Mouse (Mus musculus): ENCODE data around the gene Akap6. TPM values are rescaled to one million over a fixed set of nuclear protein-coding genes. Genes with fewer than 3 reads are reported as not detected.
A peak's percentile ranks its signal among the peaks of the same experiment; 100 is the strongest.

Akap6 gene
- 10 to 100 TPM; 32.6 to 36.5 TPM for total RNA-seq (2021)
- long read RNA-seq, experiment 1, partial matches to known transcripts: 1 of 7 reads
- long read RNA-seq, experiment 1, other reads (novel, unspliced or antisense): 6 of 7 reads
- long read RNA-seq, experiment 2, partial matches to known transcripts: 1 of 4 reads
- long read RNA-seq, experiment 2, other reads (novel, unspliced or antisense): 3 of 4 reads

DNA sequence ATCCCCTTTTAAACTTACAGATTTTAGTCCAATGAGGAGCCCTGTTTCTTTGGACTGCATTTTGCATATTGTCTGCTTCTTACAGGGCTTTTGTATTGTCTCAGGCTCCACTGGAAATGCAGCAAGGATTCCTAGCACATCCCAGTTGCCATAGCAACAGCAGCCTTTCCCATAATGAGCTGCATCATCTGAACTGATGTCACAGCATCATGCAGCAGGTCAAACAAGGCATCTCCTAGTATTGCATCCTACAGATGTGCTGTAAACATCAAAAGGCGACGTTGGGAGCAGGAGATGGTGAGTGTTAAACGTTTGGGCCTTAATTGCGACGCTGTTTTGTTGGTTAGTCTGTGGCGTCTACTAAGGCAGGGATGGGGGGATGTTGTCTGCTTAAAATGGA is at the start of gene Akap6:
Gene Akap6, plus strand, starts transcription at position 238 of the 400 bp plus-strand sequence.
- no peak for DNase-seq (ENCODE audit: low spot score)

DNA sequence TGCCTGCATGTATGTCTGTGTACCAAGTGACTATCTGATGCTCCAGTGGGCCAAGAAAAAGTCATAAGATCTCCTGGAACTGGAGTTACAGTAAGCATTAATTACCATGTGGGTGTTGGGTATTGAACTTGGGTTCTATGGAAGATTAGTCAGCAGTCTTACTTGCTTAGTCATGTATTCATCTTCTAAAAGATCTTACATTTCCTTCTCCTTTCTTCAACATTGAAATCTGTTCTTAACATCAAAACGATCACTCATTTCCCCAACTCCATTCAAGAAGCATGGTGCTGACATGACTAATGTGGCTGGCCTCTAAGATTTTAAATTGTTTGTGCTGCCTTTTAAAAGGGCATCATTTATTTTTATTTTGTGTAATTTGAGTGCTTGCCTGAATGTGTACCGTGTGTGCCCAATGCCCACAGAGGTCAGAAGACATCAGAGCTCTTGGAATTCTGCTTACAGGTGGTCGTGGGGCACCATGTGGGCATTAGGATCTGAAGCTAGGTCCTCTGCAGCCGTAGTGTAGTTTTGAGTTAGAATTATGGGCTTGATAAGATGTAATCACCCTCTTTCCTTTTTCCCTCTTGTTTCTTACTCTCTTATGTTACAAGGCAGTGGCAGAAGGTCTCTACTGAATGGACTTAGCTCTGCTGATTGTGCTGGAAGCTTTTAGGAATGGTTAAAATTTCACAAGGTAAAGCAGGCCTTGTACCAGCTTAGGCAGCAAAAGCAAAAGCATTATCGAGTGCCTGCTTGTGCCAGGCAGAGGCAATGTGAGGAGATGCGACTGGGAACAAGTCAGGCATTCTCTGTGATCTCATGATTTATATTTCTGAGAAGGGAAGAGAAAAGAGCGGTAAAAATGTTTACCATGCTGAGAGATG is 36.0 kb upstream of the Akap6 start:
- no peak for DNase-seq (ENCODE audit: low spot score)

DNA sequence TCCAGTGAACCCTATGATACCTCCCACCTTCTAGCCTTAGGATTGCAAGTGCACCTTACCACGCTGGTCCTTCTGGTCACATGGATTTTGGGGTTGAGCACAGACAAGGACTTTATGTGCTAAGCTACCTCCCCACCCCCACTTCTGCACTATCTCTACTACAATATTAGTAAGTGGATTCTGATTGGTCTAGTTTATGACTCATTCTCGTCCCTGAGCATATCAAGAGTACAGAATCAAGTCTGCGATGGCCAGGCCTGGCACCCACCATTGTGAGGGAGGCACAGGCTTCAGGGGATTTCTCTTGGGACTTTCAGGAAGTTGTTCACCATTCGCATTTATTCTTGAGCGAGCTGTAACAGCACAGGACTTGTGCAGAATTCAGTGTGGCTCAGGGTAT is 34.2 kb upstream of the Akap6 start:
- DNase-seq (ENCODE audit: low spot score): no peak

- peak; percentile 29 for DNase-seq (ENCODE audit: low spot score)
These were observed 27.7 kb upstream of the Akap6 start for GRCm38 (mm10) chr12:52671436-52671835.

GRCm38 (mm10) chr12:52671943-52672342 is 27.2 kb upstream of the Akap6 start:
- no peak for DNase-seq (ENCODE audit: low spot score)

DNA sequence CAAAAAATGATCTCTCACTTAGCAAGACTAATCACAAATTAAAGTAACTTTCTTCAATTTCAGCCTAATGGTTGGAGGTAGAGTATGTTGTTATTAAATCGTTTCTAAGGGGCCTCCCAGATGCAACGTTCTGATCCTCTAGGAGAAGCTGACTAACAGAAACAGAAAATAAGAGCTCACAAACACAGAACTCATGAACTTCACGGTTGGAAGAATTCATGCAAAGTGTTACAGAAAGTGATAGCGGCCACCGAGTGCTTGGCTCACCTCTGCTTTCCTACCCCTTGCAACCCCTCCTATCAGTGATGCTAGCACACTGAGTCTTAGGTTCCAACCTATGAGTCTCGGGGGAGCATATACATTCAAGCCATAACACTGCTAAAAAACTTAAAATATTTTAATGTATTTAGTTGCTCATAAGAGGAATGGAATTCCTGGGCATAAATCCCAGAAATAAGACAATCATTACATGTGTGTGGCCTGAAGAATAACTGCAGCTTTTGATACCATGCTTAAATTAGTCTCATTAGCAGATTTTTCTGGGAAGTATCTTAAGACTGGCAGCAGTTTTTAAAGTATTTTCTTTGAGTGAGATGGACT is 25.7 kb upstream of the Akap6 start:
- DNase-seq (ENCODE audit: low spot score): no peak

- no peak for DNase-seq (ENCODE audit: low spot score)
These were observed 24.2 kb upstream of the Akap6 start for GRCm38 (mm10) chr12:52675010-52675409.

- DNase-seq (ENCODE audit: low spot score): no peak
These were observed 11.8 kb upstream of the Akap6 start for GRCm38 (mm10) chr12:52687355-52687754.

GRCm38 (mm10) chr12:52688712-52689111 is 10.5 kb upstream of the Akap6 start:
- DNase-seq (ENCODE audit: low spot score): no peak

GRCm38 (mm10) chr12:52691552-52691951 is 7.6 kb upstream of the Akap6 start:
- no peak for DNase-seq (ENCODE audit: low spot score)

DNA sequence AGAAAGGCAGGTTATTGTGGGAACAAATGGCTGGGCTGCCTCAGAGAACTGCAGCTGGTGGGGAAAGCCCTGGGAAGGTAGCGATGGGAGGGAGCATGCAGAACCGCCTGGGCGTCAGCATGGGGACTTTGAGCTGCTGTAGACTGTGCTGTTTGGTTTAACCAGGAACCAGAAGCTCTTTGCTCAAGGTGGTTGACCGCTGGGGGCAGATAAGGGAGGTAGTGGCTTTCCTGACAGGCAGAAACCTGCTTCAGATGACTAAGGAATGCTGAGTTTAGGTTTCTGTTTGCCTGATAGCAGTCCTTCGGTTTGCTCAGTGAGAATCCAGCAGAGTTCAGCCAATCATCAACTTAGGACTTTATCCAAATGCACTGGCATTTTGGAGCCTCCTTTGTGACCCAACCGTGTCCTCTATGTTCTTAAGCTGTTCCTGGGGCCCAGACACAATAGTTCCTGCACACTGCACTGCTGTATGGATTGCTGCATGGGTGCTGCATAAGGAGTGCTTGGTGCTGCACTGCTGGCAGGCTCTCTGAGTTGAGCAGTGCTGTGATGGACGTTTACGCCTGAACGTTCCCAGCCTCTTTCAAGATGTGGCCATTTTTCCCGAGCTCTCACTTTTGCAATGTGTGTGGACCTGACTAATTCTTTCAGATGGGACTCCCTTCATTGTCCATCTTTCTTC is 6.8 kb upstream of the Akap6 start:
- DNase-seq (ENCODE audit: low spot score): no peak

DNA sequence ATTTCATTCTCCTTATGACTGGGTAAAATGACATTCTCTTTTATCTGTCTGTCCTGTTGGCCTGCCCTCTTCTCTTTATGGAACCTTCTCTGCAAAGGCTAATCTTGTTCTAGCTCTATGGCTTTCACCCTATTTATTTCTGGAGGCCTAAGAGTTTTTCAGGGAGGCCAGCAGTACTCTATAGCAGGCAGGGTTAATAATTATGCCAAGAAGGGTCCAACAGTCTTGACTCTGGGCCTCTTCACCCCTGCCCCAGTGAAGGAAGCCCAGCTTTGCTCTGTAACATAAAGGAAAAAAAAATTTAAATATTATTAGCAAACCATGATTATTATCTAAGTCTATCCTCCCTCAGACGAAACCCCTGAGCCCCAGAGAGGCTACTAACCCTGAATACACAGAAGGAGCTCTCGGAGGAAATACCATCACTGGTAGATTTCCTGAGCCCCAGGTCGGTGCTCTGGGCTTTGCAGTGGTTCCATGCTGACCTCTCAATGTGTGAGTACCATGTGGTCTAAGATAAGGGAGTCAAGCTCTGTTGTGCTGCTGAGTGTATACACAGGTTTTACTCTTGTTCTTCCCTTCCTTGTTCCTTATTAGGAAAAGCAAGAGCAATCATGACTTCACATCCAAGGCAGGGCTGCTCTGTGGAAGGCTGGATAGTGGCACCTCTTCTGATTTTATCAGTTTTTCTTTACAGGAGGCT is 1.6 kb upstream of the Akap6 start:
- no peak for DNase-seq (ENCODE audit: low spot score)

GRCm38 (mm10) chr12:52698276-52698930 is 780 bp upstream of the Akap6 start:
- no peak for DNase-seq (ENCODE audit: low spot score)

DNA sequence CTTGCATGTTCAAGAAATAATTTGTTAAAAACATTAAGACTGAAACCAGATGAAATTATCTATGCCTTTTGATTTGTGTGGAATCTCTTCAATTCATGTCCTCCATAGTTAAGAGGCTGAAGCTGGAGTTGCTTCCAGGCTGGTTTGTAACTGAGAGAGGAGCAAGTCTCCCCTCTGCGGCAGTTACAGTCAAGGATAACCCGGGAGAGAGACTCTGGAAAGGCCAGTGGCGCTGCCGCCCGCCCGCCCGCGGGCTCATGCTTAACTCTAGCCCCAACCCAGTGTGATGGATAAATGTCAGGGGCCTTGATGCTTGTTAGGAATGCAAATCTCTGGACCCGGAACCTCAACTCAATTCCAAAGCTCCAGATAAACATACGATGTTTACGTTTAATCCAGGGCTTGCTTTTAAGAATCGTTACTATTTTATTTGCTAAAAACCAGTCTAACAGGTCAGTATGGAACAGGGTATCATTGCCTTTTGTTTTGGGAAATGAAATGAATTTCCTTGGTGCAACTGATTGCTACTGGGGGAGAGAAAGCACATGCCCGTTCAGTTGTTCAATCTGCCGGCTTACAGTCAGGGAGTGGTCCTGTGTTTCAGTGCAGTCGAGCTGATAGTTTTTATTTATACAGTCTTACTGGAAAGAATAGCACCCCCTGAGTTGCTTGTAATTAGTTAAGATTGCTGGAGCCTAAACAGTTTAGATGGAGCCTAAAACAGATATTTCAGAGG is 946 bp downstream of the Akap6 start:
- no peak for DNase-seq (ENCODE audit: low spot score)

- no peak for DNase-seq (ENCODE audit: low spot score)
These were observed 1.6 kb downstream of the Akap6 start for GRCm38 (mm10) chr12:52700697-52701191.

DNA sequence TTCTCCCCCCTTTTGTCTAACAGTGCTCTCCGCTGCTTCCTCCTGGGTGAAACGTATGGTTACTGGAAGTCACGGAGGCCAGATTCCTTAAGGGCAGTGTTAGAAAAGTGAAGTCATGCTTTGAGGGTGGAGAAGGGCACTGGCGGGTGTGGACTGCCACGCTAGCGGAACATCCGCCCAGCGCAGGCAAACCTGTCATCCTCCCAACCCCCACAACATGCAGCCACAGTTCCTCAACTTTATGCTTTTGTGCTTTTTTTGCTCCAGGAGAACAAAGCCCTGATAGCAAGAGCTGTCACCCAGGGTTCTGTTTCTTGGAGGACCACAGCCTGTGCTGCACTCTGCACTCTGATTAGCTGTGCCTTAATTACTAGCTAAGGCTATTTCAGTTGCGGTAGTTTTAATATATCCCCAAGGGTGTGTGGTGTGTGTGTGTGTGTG is 2.0 kb downstream of the Akap6 start:
- DNase-seq (ENCODE audit: low spot score): no peak

DNA sequence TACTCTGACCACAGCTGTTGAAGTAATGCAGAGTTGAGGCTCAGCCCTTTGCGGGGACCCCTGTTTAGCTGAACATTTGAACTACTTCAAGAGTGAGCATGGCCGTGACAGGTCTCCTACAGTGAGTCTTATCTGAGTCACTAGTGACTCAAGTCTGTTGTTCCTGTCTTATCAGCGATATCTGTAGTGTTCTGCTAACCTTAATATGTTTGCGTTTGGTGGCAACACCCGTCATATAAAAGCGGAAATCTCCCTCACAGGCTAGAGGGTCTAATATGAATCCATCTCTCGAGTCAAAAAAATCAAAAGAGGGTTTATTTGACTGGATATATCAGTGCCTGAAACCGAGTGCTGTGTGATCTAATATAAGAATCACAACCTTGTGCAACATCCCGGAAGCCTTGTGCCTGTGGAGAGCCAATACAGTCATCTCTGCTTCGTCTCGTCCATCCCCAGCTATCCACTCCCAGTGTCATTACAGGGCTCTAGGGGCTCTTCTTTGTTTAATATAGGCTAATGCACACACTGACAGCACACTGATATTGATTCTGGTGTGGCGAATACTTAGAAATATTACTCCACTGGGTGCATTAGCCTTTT is 3.3 kb downstream of the Akap6 start:
- no peak for DNase-seq (ENCODE audit: low spot score)

GRCm38 (mm10) chr12:52704081-52704480 is 4.9 kb downstream of the Akap6 start:
- no peak for DNase-seq (ENCODE audit: low spot score)

DNA sequence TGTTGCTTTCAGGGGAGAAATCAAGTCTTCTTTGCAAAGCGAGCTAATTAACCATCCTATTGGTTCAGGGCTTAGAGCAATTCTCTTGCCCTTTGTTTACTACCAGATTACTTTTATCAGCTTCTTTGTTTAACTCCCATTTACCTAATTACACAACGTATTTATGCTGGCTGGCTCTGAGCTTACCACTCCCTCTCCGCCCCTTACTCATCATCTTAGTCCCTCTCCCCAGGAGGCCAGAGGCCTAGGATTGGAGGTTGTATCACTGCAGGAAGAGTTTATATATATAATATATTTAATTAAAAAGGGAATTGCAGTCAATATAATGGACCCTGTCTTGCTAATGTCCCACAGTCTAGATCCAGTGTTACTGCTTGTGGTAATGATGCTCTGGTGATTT is 5.6 kb downstream of the Akap6 start:
- DNase-seq (ENCODE audit: low spot score): no peak

All from gastrocnemius, adult 18-20 months (tissue).